Mouse (Mus musculus) ovary, adult 18-20 months (tissue): ENCODE results near the gene Dph3.
A peak's percentile ranks its signal among the peaks of the same experiment; 100 is the strongest.
"Not testable (repeated sequence)": the region's sequence is repeated elsewhere in the genome, so short reads cannot be mapped to it uniquely, and the experiment has no call there.

Experiments used
- DNase-seq: peaks from one replicate; pipeline ENCODE4 v3.0.0; 2022; ENCODE audit warnings: low spot score, mixed read lengths

Dph3 gene

GRCm38 (mm10) chr14:32085486-32086201 is at the start of gene Dph3:
Gene Dph3 (minus strand): TSS chr14:32085729.
- peak; percentile 98 for DNase-seq

DNA sequence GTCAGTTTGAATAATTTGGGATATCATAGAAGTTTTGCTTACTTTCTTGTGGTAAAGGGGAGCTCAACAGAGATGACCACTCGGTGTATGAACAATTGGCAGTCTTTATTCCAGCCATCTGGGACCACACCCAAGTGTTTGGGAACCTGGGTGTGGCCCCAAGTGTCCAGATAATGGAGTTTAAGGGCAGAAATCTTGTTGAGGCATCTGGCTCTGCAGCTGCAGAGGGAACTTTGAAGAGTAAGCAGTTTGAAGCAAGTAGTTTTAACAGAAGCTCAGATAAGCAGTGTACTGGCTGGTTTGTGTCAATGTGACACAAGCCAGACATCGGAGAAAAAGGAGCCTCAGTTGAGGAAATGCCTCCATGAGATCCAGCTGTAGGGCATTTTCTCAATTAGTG is 48.8 kb upstream of the Dph3 start:
- no peak for DNase-seq

DNA sequence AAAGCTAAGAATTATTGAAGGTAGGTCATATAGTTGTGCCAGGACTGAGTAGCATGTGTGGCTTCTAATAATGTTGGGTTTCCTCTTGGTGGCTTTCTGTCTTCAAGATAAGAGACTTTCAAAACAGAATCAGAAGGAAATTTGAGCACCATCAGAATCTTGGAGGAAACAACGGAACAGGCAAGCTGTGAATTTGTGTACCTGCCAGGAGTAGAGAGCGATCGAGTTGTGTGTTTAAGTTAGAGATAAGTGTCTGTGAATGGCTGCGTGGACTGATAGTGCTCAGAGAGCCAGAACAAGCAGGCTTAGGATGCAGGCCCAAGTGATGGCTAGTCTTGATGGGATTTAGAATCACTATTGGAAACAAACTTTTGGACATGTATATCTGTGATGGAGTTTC is 46.3 kb upstream of the Dph3 start:
- no peak for DNase-seq

- no peak for DNase-seq
These were observed 42.9 kb upstream of the Dph3 start for GRCm38 (mm10) chr14:32128409-32128808.

- DNase-seq: not testable (repeated sequence)
These were observed 39.7 kb upstream of the Dph3 start for GRCm38 (mm10) chr14:32125256-32125655.

DNA sequence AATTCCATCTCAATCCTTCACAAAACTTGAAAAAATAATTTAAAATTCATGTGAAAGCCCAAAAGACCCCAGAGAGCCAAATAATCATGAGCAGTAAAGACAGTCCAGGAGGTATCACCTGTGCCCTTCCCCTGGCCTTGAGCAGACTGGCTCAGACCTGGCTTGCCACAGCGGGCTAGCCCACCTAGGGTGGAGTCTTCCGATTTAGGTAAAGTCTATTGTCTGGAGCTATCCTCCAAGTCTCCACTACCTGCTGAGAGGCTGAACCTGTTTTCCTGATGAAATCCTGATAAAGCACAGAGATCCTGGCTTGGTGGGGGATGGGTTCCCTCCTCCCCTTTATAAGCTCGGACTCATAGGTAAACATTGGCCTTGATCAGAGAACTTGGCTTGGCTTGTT is 38.7 kb upstream of the Dph3 start:
- no peak for DNase-seq

DNA sequence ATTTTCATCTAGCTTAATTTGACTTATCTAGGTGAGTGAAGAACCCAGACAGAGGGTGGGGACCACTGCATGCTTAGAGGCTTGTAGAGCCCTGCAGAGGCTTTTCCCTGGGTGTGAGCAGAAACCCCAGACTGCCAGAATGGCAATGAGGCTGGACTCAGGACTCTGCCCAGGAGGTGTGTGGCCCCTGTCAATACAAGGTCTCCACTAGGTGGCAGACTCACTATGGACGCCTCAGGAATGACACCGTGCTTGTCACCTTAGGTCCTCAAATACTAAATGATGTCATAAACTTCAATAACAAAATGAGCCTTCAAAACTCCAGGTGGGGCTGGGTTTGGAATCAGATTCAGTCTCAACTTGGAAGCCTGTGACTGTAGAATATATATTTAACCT is 36.4 kb upstream of the Dph3 start:
- DNase-seq: no peak

GRCm38 (mm10) chr14:32120940-32121919 is 35.7 kb upstream of the Dph3 start:
- DNase-seq: no peak

- DNase-seq: not testable (repeated sequence)
These were observed 26.6 kb upstream of the Dph3 start for GRCm38 (mm10) chr14:32112124-32112523.

DNA sequence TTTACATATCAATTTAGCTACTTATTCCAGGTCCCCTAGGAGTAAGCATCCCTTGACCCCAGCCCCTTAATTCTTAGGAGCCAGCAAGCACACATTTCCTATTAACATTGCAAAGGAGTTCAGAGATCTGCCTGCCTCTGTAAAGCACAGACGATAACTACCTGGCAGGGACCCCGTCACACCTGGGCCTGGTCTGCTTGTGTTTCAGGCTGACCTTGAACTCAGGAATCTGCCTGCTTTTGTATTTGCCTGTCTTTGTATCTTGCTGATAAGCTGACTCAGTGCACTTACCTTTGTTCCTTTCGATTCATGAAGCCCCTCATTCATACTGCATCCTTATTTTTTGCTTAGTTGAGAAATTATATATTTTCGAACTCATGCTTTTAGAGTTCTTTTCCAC is 21.4 kb upstream of the Dph3 start:
- no peak for DNase-seq

- no peak for DNase-seq
These were observed 20.1 kb upstream of the Dph3 start for GRCm38 (mm10) chr14:32105663-32106062.

- DNase-seq: no peak
These were observed 18.0 kb upstream of the Dph3 start for GRCm38 (mm10) chr14:32103556-32103955.

GRCm38 (mm10) chr14:32098951-32099350 is 13.4 kb upstream of the Dph3 start:
- DNase-seq: no peak

- DNase-seq: no peak
These were observed 12.2 kb upstream of the Dph3 start for GRCm38 (mm10) chr14:32097691-32098090.

- no peak for DNase-seq
These were observed 11.2 kb upstream of the Dph3 start for GRCm38 (mm10) chr14:32096740-32097139.

- DNase-seq: no peak
These were observed 10.1 kb upstream of the Dph3 start for GRCm38 (mm10) chr14:32095646-32096045.

DNA sequence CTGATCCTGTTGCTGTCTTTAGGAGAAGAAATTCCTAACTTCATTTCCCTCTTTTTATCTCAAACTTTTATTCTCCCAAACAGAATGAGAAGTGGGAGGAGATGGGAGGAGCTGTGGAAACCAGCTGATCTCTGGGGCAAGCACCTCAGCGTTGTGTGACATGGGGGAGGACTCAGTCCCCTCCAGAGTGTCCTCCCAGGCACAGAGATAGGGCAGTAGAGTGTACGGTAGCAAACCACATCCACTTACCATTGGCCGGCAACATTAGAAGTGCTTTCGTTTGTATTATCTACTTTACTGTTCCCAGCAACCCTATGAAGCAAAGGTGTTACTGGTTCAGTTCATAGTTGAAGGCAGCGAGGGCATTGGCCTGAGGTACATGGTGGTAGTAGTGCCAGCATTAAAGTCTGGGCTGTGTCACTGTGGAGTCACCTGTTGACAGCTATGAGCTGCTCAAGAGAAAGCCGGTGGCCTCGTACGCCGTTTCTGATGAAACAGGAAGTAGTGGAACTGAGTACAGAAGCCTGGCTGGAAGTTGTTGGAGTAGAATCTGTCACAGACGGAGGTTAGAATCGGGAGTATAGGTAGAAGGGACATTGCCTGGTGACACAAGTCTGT is 8.1 kb upstream of the Dph3 start:
- DNase-seq: no peak

DNA sequence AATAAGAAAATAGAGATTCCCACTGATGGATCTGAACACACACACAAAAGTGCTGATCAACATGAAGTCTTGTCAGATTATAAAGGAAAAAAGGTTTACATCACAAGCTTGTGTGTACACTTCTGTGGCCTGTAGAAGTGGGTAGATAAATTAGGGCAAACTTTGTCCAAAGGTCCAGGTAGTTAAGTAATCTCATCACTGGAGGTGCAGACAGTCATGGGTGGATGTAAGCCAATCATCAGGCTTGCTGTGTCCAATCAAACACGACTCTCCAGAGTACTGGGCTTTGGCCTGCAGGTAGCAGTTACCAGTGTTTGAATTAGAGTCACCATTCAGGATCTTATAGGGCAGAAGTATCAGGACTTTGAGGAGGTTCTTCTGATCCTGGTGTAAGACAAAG is 7.5 kb upstream of the Dph3 start:
- no peak for DNase-seq

DNA sequence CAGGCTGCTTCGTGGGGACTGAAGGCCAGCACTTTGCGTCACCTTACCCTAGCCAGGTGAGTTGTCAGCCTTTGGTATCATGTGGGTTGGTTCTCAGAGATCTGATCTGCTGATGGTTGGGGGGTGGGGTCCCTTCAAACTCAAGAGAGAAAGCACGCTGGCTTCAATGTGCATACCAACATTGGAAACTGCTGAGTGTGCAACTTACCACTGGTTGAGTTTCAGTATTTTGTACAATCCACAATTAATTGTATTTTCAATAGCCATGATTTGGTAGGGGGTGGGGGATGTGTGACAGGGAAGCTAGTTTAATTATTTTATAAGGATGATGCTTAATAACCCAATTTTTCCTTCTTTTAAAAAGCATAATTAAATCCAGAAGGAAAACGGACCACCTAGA is 6.2 kb upstream of the Dph3 start:
- DNase-seq: no peak

DNA sequence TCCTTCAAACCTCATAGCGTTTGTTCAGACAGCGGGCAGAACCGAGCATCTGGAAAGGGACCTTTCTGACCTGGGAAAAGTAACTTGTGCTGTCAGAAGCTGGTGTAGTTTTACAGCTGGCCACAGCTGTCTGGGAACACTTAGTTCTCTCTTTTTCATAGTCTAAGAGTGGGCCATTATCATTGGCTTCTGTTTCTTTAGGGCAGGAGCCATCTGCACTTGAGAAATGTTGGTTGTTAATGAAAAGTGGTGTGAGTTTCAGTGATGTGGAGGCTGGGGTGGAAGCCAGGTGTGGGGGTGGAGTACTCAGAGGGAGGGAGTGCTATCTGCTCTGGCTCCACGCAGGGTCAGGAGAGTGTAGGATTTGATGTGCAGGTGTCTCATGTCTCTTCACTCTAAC is 5.6 kb upstream of the Dph3 start:
- DNase-seq: no peak

GRCm38 (mm10) chr14:32087584-32088248 is 2.2 kb upstream of the Dph3 start:
- not testable (repeated sequence) for DNase-seq

DNA sequence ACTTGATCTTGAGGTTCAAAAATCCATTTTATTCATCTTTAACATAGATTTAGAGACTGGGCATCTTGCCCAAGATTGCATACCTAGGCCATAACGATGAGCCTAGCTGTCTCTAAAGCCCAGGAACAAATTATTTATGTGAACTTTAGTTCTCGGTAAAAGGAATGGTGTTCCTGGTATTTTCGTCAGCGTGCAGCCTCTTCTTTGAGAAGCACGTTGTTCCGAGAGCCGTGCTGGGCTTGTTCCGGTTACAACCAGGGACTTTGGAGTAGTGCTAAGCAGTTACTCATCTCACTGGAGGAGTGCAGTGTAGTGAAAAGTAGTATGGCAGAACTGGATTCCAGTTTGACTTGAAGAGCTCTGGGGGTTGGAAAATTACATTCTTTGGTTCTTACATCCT is 697 bp upstream of the Dph3 start:
- DNase-seq: no peak
